Mouse (Mus musculus): ENCODE measurements around the gene Zscan18. TPM values are rescaled to one million over a fixed set of nuclear protein-coding genes. Genes with fewer than 3 reads are reported as not detected.
"Not testable (repeated sequence)": the region's sequence is repeated elsewhere in the genome, so short reads cannot be mapped to it uniquely, and the experiment has no call there.

Zscan18 gene
- polyA plus RNA-seq (2016; fragmentation: Nextera tagmentation; extraction: Ambion mirVana), result 17.7 and 18.9 TPM in 2 replicates

GRCm38 (mm10) chr7:12802866-12803726 lies at the start of gene Zscan18:
Gene Zscan18 (minus strand): TSS chr7:12803635.
- peak; percentile 96 for ATAC-seq (ENCODE audit: low FRiP score)
- Histone ChIP-seq H3K9me3 (replicated peaks) (peaks cover 12% of the 10 kb centered on the region), H3K9ac (peak within 1 kb of the TSS; percentile 71), H3K27me3 (no peaks in the 10 kb centered on the region), H3K4me1 (peaks cover 7% of the 10 kb centered on the region; the same call in 1 of the 2 replicates), H3K36me3 (peaks cover 20% of the 10 kb centered on the region), H3K4me3 (peak within 1 kb of the TSS; percentile 40), H3K4me2 (replicated peaks) (peak within 1 kb of the TSS; percentile 62), H3K27ac (peak within 1 kb of the TSS; percentile 89)
- WGBS, result 6% methylated on average over 31 of the region's 31 CpGs

DNA sequence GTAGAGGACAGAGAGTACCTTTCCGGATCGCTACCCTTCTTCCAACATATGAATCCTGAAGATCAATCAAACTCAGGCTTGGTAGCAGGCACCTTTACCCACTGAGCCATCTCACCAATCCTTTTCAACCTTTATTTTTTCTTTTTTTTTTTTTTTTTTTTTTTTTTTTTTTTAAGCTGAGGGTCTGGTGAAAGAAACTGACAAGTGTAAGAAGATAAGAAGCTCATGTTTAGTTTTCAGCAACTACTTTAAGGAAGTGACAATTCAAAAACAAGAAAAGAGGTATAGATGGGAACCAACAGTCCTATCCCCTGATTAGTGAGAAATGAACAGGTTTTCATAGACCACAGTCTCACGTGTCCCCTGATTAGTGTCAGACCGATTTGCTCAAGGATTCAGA lies 32.3 kb upstream of the Zscan18 start:
- no peak for ATAC-seq (ENCODE audit: low FRiP score)
- H3K4me2 ChIP-seq (replicated peaks), result peak overlapping the region; percentile 54; the same call in 1 of the 2 replicates
- WGBS, result 96% methylated on average over 4 of the region's 4 CpGs

GRCm38 (mm10) chr7:12835193-12835671 lies 31.8 kb upstream of the Zscan18 start:
- Histone ChIP-seq H3K36me3 (peaks cover 40% of the 10 kb centered on the region), H3K9ac (peak overlapping the region; percentile 54), H3K27ac (peak overlapping the region; percentile 52), H3K4me1 (no peaks in the 10 kb centered on the region), H3K4me3 (peak overlapping the region; percentile 57), H3K27me3 (no peaks in the 10 kb centered on the region), H3K4me2 (replicated peaks) (peak overlapping the region; percentile 54), H3K9me3 (replicated peaks) (peaks cover 36% of the 10 kb centered on the region)
- 47% methylated on average over 13 of the region's 13 CpGs for WGBS
- peak; percentile 57 for ATAC-seq (ENCODE audit: low FRiP score)

More for the DNA sequence above, 32.3 kb upstream of the Zscan18 start:
- Histone ChIP-seq H3K4me3 (peak overlapping the region; percentile 57), H3K27ac (no peak overlapping the region), H3K9ac (no peak overlapping the region), H3K36me3 (peaks cover 45% of the 10 kb centered on the region), H3K27me3 (no peaks in the 10 kb centered on the region), H3K9me3 (replicated peaks) (peaks cover 41% of the 10 kb centered on the region), H3K4me1 (no peaks in the 10 kb centered on the region)

GRCm38 (mm10) chr7:12834162-12835120 lies 31.0 kb upstream of the Zscan18 start, which contains the start of gene Zfp110:
Gene Zfp110 (plus strand): TSS chr7:12834761.
- Histone ChIP-seq H3K4me1 (no peaks in the 10 kb centered on the region), H3K36me3 (peaks cover 33% of the 10 kb centered on the region), H3K9me3 (replicated peaks) (peaks cover 30% of the 10 kb centered on the region), H3K27ac (peak within 1 kb of the TSS; percentile 52), H3K9ac (peak within 1 kb of the TSS; percentile 54), H3K27me3 (no peaks in the 10 kb centered on the region), H3K4me3 (peak within 1 kb of the TSS; percentile 57), H3K4me2 (replicated peaks) (peak within 1 kb of the TSS; percentile 54)
- peak; percentile 97 for ATAC-seq (ENCODE audit: low FRiP score)
- 4% methylated on average over 47 of the region's 47 CpGs for WGBS

DNA sequence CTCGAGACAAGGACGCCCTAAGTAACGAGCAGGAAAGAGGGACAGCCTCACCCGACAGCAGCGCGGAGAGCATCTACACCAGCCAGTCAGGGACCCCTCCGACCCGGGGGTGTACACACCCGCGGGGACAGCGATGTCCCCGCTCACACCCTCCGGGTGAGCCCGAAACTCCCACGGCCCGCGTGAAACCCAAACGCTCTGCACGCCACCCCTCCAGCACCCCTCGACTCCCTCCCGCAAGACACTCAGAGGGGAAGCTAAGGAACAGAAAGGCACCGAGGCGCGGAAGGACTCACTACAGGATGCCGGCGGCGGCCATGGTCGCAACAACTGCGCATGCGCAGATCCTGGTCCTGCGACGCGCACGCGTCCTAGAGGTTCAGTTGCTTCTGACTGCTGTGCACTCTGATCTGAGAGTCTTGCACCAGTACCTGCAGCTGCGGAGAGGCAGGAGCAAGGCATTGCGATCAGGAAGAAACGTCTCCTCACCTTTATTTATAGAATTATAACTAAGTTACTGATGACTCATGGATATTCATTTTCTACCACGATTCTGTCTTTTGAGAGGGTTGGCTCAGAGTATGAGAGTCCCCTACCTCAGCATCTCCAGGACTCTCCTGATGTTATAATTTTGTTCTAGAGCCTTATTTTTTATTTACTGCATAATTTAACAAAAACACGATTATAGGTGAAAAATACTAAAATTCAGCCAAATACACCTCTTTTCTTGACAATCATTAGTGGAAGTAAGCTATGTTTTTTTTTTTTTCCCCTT lies 15.3 kb upstream of the Zscan18 start, which contains the start of gene Zfp329:
Gene Zfp329 (minus strand): TSS at position 338 of the 775 bp plus-strand sequence.
- peak within 1 kb of the TSS; percentile 90 for H3K9ac ChIP-seq
- peak within 1 kb of the TSS; percentile 95 for H3K27ac ChIP-seq
- peaks cover 29% of the 10 kb centered on the region for H3K9me3 ChIP-seq (replicated peaks)
- under 1% methylated on average over 40 of the region's 40 CpGs for WGBS
- H3K27me3 ChIP-seq, result no peaks in the 10 kb centered on the region
- ATAC-seq (ENCODE audit: low FRiP score), result peak; percentile 96
- peaks cover 8% of the 10 kb centered on the region for H3K4me1 ChIP-seq
- H3K4me3 ChIP-seq, result peak within 1 kb of the TSS; percentile 87
- H3K4me2 ChIP-seq (replicated peaks), result peak within 1 kb of the TSS; percentile 49
- H3K36me3 ChIP-seq, result peaks cover 22% of the 10 kb centered on the region

DNA sequence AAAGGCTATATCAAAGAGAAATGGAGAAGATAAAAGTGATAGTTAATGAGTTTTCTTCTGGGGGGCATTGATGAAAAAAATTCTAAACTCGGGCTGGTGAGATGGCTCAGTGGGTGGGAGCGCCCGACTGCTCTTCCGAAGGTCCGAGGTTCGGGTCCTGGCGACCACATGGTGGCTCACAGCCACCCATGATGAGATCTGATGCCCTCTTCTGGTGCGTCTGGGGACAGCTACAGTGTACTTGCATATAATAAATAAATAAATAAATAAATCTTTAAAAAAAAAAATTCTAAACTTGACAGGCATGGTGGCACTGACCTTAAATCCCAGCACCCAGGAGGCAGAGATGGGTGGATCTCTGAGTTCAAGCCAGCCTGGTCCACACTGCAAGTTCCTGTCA lies 12.1 kb upstream of the Zscan18 start:
- Histone ChIP-seq H3K9me3 (replicated peaks) (peaks cover 46% of the 10 kb centered on the region), H3K36me3 (peaks cover 49% of the 10 kb centered on the region), H3K9ac (no peak overlapping the region), H3K27me3 (no peaks in the 10 kb centered on the region), H3K4me3 (no peak overlapping the region), H3K27ac (no peak overlapping the region), H3K4me1 (peaks cover 8% of the 10 kb centered on the region), H3K4me2 (replicated peaks) (no peak overlapping the region)
- ATAC-seq (ENCODE audit: low FRiP score), result no peak
- 97% methylated on average over 8 of the region's 8 CpGs for WGBS

DNA sequence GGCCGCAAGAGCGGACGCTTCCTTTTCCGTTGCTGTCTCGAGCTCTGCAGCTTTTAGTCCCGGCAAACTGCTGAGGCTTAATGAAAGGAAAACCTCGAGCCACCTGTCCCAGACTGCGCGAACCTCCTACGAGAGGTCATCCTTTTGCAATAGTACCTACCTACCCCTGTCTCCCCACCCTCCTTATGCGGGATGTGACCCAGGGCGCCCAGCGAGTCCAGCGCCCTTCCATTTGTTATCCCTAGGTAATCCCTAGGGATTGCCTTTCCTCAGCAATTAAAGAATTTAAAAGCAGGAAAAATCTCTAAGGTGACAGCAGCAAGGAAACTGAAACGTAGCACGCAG lies 264 bp upstream of the Zscan18 start:
- ATAC-seq (ENCODE audit: low FRiP score), result peak; percentile 88; the same call in 1 of the 2 replicates
- peaks cover 15% of the 10 kb centered on the region for H3K9me3 ChIP-seq (replicated peaks)
- peaks cover 26% of the 10 kb centered on the region for H3K36me3 ChIP-seq
- peak overlapping the region; percentile 40 for H3K4me3 ChIP-seq
- H3K4me1 ChIP-seq, result peaks cover 7% of the 10 kb centered on the region; the same call in 1 of the 2 replicates
- no peaks in the 10 kb centered on the region for H3K27me3 ChIP-seq
- H3K27ac ChIP-seq, result peak overlapping the region; percentile 89
- peak overlapping the region; percentile 62 for H3K4me2 ChIP-seq (replicated peaks)
- WGBS, result 1% methylated on average over 16 of the region's 16 CpGs
- H3K9ac ChIP-seq, result peak overlapping the region; percentile 71

DNA sequence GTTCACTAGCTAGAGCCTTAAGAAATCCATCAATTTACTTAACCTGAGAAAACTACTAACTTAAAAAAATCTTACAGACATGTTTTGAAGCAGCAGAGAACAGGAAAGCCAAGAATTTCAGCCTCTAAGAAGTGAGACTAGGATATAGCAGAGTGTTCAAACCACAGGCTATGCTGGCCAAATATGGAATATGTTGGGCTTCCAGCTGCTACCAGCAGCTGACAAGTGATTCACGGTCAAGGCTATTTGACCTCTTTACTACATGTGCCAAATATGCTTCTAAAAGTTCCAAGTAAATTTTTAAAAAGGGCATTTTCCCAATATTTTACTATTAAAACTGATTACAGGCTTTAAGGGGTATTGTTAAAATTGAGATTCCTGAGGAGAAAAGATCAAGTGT lies 3.9 kb downstream of the Zscan18 start:
- H3K27me3 ChIP-seq, result no peaks in the 10 kb centered on the region
- H3K4me3 ChIP-seq, result no peak overlapping the region
- 97% methylated on average over 1 of the region's 1 CpGs for WGBS
- ATAC-seq (ENCODE audit: low FRiP score), result no peak
- no peak overlapping the region for H3K4me2 ChIP-seq (replicated peaks)
- no peak overlapping the region for H3K27ac ChIP-seq
- peaks cover 7% of the 10 kb centered on the region; the same call in 1 of the 2 replicates for H3K4me1 ChIP-seq
- H3K9ac ChIP-seq, result no peak overlapping the region
- H3K36me3 ChIP-seq, result peaks cover 8% of the 10 kb centered on the region; the same call in 1 of the 2 replicates
- peaks cover 14% of the 10 kb centered on the region; the same call in 1 of the 2 replicates for H3K9me3 ChIP-seq (replicated peaks)

DNA sequence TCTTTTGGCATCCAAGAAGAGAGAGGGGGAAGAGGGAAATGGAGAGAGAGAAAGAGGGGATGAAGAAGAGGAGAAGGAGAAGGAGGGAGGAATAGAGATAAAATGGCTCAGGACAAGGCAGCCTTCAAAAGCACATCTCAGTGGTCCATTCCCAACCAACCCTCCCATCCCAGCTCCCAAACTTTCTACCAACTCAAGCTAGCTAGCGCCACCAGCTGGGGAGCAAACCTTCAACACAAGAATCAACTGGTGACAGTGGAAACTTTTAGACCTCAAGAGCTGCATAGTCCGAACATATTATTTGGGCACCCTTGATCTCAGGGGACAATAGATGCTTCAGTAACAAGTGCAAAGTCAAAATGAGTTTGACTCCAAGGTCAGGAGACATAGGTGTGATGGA lies 5.5 kb downstream of the Zscan18 start:
- ATAC-seq (ENCODE audit: low FRiP score), result no peak
- H3K27me3 ChIP-seq, result no peaks in the 10 kb centered on the region
- peaks cover 18% of the 10 kb centered on the region; the same call in 1 of the 2 replicates for H3K9me3 ChIP-seq (replicated peaks)
- no peak overlapping the region for H3K9ac ChIP-seq
- H3K4me2 ChIP-seq (replicated peaks), result no peak overlapping the region
- H3K4me3 ChIP-seq, result no peak overlapping the region
- WGBS, result 60% methylated on average over 2 of the region's 2 CpGs
- peaks cover 8% of the 10 kb centered on the region; the same call in 1 of the 2 replicates for H3K36me3 ChIP-seq
- peaks cover 5% of the 10 kb centered on the region; the same call in 1 of the 2 replicates for H3K4me1 ChIP-seq
- no peak overlapping the region for H3K27ac ChIP-seq

DNA sequence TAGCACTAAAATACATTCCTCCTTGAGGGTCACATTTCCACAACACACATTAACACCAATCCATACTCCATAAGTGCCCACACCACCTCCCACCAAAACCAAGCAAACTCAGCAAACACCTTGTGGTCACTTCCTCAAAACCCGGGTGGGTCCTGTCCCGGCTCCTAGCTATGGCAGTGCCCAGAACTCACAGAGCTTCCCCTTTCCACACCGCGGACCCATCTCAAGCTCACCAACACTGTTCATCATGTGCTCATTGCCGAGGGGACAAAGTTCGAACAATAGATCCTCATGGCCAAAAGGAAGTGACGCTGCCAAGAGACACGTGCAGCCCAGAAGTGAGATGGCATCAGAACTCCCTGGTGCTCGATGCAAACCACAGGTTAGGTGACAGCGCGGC lies 10.8 kb downstream of the Zscan18 start:
- not testable (repeated sequence) for H3K27ac ChIP-seq; H3K4me3 ChIP-seq; ATAC-seq (ENCODE audit: low FRiP score); H3K4me1 ChIP-seq; H3K9ac ChIP-seq; H3K4me2 ChIP-seq (replicated peaks); H3K27me3 ChIP-seq; H3K36me3 ChIP-seq
- peaks cover 12% of the 10 kb centered on the region; the same call in 1 of the 2 replicates for H3K9me3 ChIP-seq (replicated peaks)
- 84% methylated on average over 11 of the region's 11 CpGs for WGBS

DNA sequence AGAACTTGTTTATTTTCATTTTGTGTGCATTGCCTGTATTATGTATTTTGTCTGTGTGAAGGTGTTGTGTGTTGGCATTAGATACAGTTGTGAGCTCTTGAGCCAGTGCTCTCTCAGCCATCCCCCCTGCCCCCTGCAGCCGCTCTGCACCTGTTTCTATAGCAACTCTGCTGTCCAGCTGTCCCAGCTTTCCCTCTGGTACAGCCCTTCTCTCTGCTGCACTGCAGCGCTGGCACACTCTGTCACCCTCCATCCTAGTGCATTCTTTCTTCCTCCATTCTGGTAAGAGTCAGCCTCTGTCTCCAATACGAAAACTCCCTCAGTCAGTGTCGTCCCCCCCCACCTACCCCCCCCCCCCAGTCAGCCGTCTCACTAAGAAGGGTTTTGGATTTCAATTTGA lies 15.4 kb downstream of the Zscan18 start:
- ATAC-seq (ENCODE audit: low FRiP score), result 0 out of 2 replicates have a peak, but pooled peaks have one; percentile 68
- H3K27ac ChIP-seq, result no peak overlapping the region
- no peak overlapping the region for H3K4me2 ChIP-seq (replicated peaks)
- H3K36me3 ChIP-seq, result no peaks in the 10 kb centered on the region
- H3K27me3 ChIP-seq, result no peaks in the 10 kb centered on the region
- no peaks in the 10 kb centered on the region for H3K4me1 ChIP-seq
- H3K9me3 ChIP-seq (replicated peaks), result no peaks in the 10 kb centered on the region
- no peak overlapping the region for H3K9ac ChIP-seq
- WGBS, result 25% methylated on average over 5 of the region's 5 CpGs
- no peak overlapping the region for H3K4me3 ChIP-seq
